Mouse (Mus musculus): ENCODE measurements at regions not wholly inside any gene's neighbourhood (a gene's known extent, or its start where the extent isn't known, plus 50 kb on each side); places are given as distances from the start of the nearest gene placed in this dataset.
A peak's percentile ranks its signal among the peaks of the same experiment; 100 is the strongest.

- Histone ChIP-seq H3K27ac (ENCODE audit: low read depth, low read length) (no peak overlapping the region), H3K4me3 (ENCODE audit: low read length) (no peak overlapping the region), H3K4me1 (ENCODE audit: control insufficient read depth, insufficient read depth, low read length) (no peaks in the 10 kb centered on the region), H3K9ac (ENCODE audit: low read depth, low read length) (no peak overlapping the region), H3K36me3 (ENCODE audit: control insufficient read depth, insufficient read depth, low read length) (no peaks in the 10 kb centered on the region), H3K4me2 (replicated peaks; ENCODE audit: low read depth, low read length) (no peak overlapping the region), H3K9me3 (ENCODE audit: control insufficient read depth, low read length) (no peaks in the 10 kb centered on the region), H3K27me3 (ENCODE audit: control insufficient read depth, insufficient read depth, low read length) (no peaks in the 10 kb centered on the region)
- ATAC-seq (ENCODE audit: low FRiP score, low TSS enrichment): no peak
- WGBS: 80% methylated on average over 7 of the region's 7 CpGs
These were observed 437.5 kb upstream of the Tbx3 start for GRCm38 (mm10) chr5:119232941-119233340.

- no peaks in the 10 kb centered on the region for H3K36me3 ChIP-seq (ENCODE audit: control insufficient read depth, insufficient read depth, low read length)
- 66% methylated on average over 10 of the region's 10 CpGs for WGBS
- H3K9me3 ChIP-seq (ENCODE audit: control insufficient read depth, low read length): no peaks in the 10 kb centered on the region
- no peak overlapping the region for H3K27ac ChIP-seq (ENCODE audit: low read depth, low read length)
- H3K27me3 ChIP-seq (ENCODE audit: control insufficient read depth, insufficient read depth, low read length): no peaks in the 10 kb centered on the region
- H3K4me1 ChIP-seq (ENCODE audit: control insufficient read depth, insufficient read depth, low read length): no peaks in the 10 kb centered on the region
- no peak overlapping the region for H3K4me2 ChIP-seq (replicated peaks; ENCODE audit: low read depth, low read length)
- 0 out of 2 replicates have a peak, but pooled peaks have one; percentile 4 for ATAC-seq (ENCODE audit: low FRiP score, low TSS enrichment)
- H3K4me3 ChIP-seq (ENCODE audit: low read length): no peak overlapping the region
- H3K9ac ChIP-seq (ENCODE audit: low read depth, low read length): no peak overlapping the region
These were observed 434.6 kb upstream of the Tbx3 start for GRCm38 (mm10) chr5:119235884-119236283.

- H3K9me3 ChIP-seq (ENCODE audit: control insufficient read depth, low read length): no peaks in the 10 kb centered on the region
- H3K36me3 ChIP-seq (ENCODE audit: control insufficient read depth, insufficient read depth, low read length): no peaks in the 10 kb centered on the region
- H3K4me3 ChIP-seq (ENCODE audit: low read length): no peak overlapping the region
- H3K27ac ChIP-seq (ENCODE audit: low read depth, low read length): no peak overlapping the region
- no peaks in the 10 kb centered on the region for H3K27me3 ChIP-seq (ENCODE audit: control insufficient read depth, insufficient read depth, low read length)
- peak; percentile 60; the same call in 1 of the 2 replicates for ATAC-seq (ENCODE audit: low FRiP score, low TSS enrichment)
- WGBS: 69% methylated on average over 10 of the region's 10 CpGs
- peaks cover 4% of the 10 kb centered on the region; the same call in 1 of the 2 replicates for H3K4me1 ChIP-seq (ENCODE audit: control insufficient read depth, insufficient read depth, low read length)
- no peak overlapping the region for H3K9ac ChIP-seq (ENCODE audit: low read depth, low read length)
- no peak overlapping the region for H3K4me2 ChIP-seq (replicated peaks; ENCODE audit: low read depth, low read length)
These were observed 423.6 kb upstream of the Tbx3 start for GRCm38 (mm10) chr5:119246824-119247223.

- no peak overlapping the region for H3K9ac ChIP-seq (ENCODE audit: low read depth, low read length)
- WGBS: 73% methylated on average over 6 of the region's 6 CpGs
- no peaks in the 10 kb centered on the region for H3K36me3 ChIP-seq (ENCODE audit: control insufficient read depth, insufficient read depth, low read length)
- no peaks in the 10 kb centered on the region for H3K9me3 ChIP-seq (ENCODE audit: control insufficient read depth, low read length)
- H3K4me2 ChIP-seq (replicated peaks; ENCODE audit: low read depth, low read length): no peak overlapping the region
- no peaks in the 10 kb centered on the region for H3K27me3 ChIP-seq (ENCODE audit: control insufficient read depth, insufficient read depth, low read length)
- no peak for ATAC-seq (ENCODE audit: low FRiP score, low TSS enrichment)
- no peak overlapping the region for H3K27ac ChIP-seq (ENCODE audit: low read depth, low read length)
- peaks cover 4% of the 10 kb centered on the region; the same call in 1 of the 2 replicates for H3K4me1 ChIP-seq (ENCODE audit: control insufficient read depth, insufficient read depth, low read length)
- H3K4me3 ChIP-seq (ENCODE audit: low read length): no peak overlapping the region
These were observed 421.8 kb upstream of the Tbx3 start for GRCm38 (mm10) chr5:119248626-119249025.

GRCm38 (mm10) chr5:119249124-119249718, 421.2 kb upstream of the Tbx3 start:
- Histone ChIP-seq H3K27me3 (ENCODE audit: control insufficient read depth, insufficient read depth, low read length) (no peaks in the 10 kb centered on the region), H3K9ac (ENCODE audit: low read depth, low read length) (no peak overlapping the region), H3K4me2 (replicated peaks; ENCODE audit: low read depth, low read length) (no peak overlapping the region), H3K9me3 (ENCODE audit: control insufficient read depth, low read length) (no peaks in the 10 kb centered on the region), H3K27ac (ENCODE audit: low read depth, low read length) (no peak overlapping the region), H3K36me3 (ENCODE audit: control insufficient read depth, insufficient read depth, low read length) (no peaks in the 10 kb centered on the region), H3K4me1 (ENCODE audit: control insufficient read depth, insufficient read depth, low read length) (peaks cover 4% of the 10 kb centered on the region; the same call in 1 of the 2 replicates), H3K4me3 (ENCODE audit: low read length) (no peak overlapping the region)
- ATAC-seq (ENCODE audit: low FRiP score, low TSS enrichment): no peak
- WGBS: 81% methylated on average over 6 of the region's 6 CpGs

- Histone ChIP-seq H3K4me3 (ENCODE audit: low read length) (no peak overlapping the region), H3K9ac (ENCODE audit: low read depth, low read length) (no peak overlapping the region), H3K9me3 (ENCODE audit: control insufficient read depth, low read length) (no peaks in the 10 kb centered on the region), H3K4me1 (ENCODE audit: control insufficient read depth, insufficient read depth, low read length) (peaks cover 4% of the 10 kb centered on the region; the same call in 1 of the 2 replicates), H3K27ac (ENCODE audit: low read depth, low read length) (no peak overlapping the region), H3K27me3 (ENCODE audit: control insufficient read depth, insufficient read depth, low read length) (no peaks in the 10 kb centered on the region), H3K36me3 (ENCODE audit: control insufficient read depth, insufficient read depth, low read length) (no peaks in the 10 kb centered on the region), H3K4me2 (replicated peaks; ENCODE audit: low read depth, low read length) (no peak overlapping the region)
- WGBS: 22% methylated on average over 9 of the region's 9 CpGs
- no peak for ATAC-seq (ENCODE audit: low FRiP score, low TSS enrichment)
These were observed 419.0 kb upstream of the Tbx3 start for GRCm38 (mm10) chr5:119251311-119252047.

- no peaks in the 10 kb centered on the region for H3K36me3 ChIP-seq (ENCODE audit: control insufficient read depth, insufficient read depth, low read length)
- H3K27me3 ChIP-seq (ENCODE audit: control insufficient read depth, insufficient read depth, low read length): no peaks in the 10 kb centered on the region
- 0 out of 2 replicates have a peak overlapping the region, but pooled peaks have one; percentile 5 for H3K4me2 ChIP-seq (replicated peaks; ENCODE audit: low read depth, low read length)
- no peaks in the 10 kb centered on the region for H3K9me3 ChIP-seq (ENCODE audit: control insufficient read depth, low read length)
- 36% methylated on average over 21 of the region's 21 CpGs for WGBS
- H3K4me3 ChIP-seq (ENCODE audit: low read length): no peak overlapping the region
- H3K27ac ChIP-seq (ENCODE audit: low read depth, low read length): peak overlapping the region; percentile 84
- peak; percentile 89 for ATAC-seq (ENCODE audit: low FRiP score, low TSS enrichment)
- 0 out of 2 replicates have a peak overlapping the region, but pooled peaks have one; percentile 18 for H3K9ac ChIP-seq (ENCODE audit: low read depth, low read length)
- H3K4me1 ChIP-seq (ENCODE audit: control insufficient read depth, insufficient read depth, low read length): peaks cover 8% of the 10 kb centered on the region; the same call in 1 of the 2 replicates
These were observed 412.9 kb upstream of the Tbx3 start for GRCm38 (mm10) chr5:119257374-119258120.

- WGBS: 78% methylated on average over 5 of the region's 5 CpGs
- Histone ChIP-seq H3K36me3 (ENCODE audit: control insufficient read depth, insufficient read depth, low read length) (no peaks in the 10 kb centered on the region), H3K27me3 (ENCODE audit: control insufficient read depth, insufficient read depth, low read length) (no peaks in the 10 kb centered on the region), H3K9me3 (ENCODE audit: control insufficient read depth, low read length) (no peaks in the 10 kb centered on the region), H3K4me1 (ENCODE audit: control insufficient read depth, insufficient read depth, low read length) (peaks cover 8% of the 10 kb centered on the region; the same call in 1 of the 2 replicates), H3K4me3 (ENCODE audit: low read length) (no peak overlapping the region), H3K27ac (ENCODE audit: low read depth, low read length) (peak overlapping the region; percentile 84; the same call in 1 of the 2 replicates), H3K4me2 (replicated peaks; ENCODE audit: low read depth, low read length) (no peak overlapping the region), H3K9ac (ENCODE audit: low read depth, low read length) (no peak overlapping the region)
- ATAC-seq (ENCODE audit: low FRiP score, low TSS enrichment): no peak
These were observed 411.6 kb upstream of the Tbx3 start for GRCm38 (mm10) chr5:119258831-119259230.

Measured in kidney, embryonic 14.5 days (tissue).